Mouse (Mus musculus) small intestine, adult 2 months (tissue): ENCODE measurements at regions not wholly inside any gene's neighbourhood (a gene's known extent, or its start where the extent isn't known, plus 50 kb on each side); places are given as distances from the start of the nearest gene placed in this dataset.

Experiments used
- CTCF ChIP-seq: fragments of 200-500 bp; IDR thresholded peaks from 2 replicates; pipeline ENCODE4 v1.5.1; 2012; ENCODE audit warnings: low read depth, mild to moderate bottlenecking, control low read depth, inconsistent platforms, low read length, moderate library complexity, mixed read lengths; ENCODE audit not compliant: insufficient replicate concordance, insufficient read length; ENCODE audit errors: extremely low read depth
- POLR2A ChIP-seq: fragments of 200-500 bp; IDR thresholded peaks from 2 replicates; pipeline ENCODE4 v1.6.1; 2012; ENCODE audit warnings: low read depth, mild to moderate bottlenecking, control low read depth, inconsistent platforms, low read length, moderate library complexity

DNA sequence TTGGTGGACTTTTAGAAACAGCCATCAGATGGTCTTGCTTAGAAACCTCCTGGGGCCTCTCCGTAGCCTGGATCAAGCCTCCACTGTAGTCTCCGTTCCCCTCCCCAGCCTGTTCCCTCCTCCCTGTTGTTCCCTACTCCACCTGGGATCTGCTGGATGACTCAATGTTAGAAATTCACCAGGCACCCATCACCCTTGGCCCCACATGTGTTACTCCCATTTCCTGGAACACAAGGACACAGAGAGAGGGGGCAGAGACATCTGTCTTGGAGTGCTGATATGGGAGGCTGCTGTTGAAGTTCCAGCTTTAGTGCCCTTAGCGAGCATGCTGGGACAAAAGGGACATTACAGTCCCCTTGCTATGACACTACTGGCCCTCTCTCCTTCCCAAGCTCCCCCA lies 60.1 kb downstream of the Pja1 start:
- TF ChIP-seq CTCF (no peak), POLR2A (no peak)
